Mouse (Mus musculus): Measurements from ENCODE around the gene Il4i1. TPM values are rescaled to one million over a fixed set of nuclear protein-coding genes. Genes with fewer than 3 reads are reported as not detected.
"Not testable (repeated sequence)": the region's sequence is repeated elsewhere in the genome, so short reads cannot be mapped to it uniquely, and the experiment has no call there.

The Il4i1 gene
- total RNA-seq, 2 experiments from 2014 or later = 2.6 to 3.3 TPM

DNA sequence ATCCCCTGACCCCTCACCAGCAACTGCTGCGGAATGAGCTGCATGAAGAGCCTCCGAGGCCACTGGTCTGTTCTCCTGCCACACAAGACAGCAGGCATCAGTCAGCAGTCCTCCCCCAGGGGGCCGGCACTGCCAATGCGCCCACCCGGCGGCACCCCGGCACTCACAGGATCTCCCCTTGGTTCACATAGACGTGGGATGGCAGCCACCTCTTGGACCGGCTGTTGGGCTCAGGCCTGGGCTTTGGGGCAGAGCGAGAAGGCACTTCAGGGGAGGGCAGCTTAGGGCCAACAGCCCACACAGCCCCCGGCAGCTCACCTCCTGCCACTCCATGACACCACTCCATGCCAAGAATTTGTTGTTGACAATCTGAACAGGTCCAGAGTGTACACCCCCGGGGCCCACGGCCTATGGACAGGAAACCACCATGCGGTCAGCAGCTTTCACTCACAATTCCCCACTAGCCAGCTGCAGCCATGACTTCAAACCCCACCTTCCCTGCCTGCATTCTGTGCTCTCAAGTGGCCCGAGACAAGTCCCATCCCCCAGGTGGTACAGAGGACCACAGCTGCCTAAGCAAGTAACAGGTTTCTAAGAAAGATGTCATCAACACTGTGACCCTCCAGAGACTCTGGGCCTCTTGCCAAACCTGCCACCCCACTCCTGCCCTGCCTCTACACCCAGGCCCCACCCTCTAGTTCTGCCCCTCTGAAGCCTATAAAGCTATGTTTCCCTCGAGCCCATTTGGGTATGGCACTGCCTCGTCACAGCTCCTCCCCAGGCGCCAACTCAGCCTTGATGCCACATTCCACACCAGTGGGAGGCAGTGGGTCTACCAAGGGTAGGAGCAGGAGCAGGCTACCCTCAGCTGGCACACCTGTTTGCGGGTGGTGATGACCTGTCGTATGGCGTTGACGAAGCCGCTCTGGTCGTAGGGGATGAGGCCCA lies 48.7 kb downstream of the Il4i1 start:
- Histone ChIP-seq H3K27ac (peak overlapping the region; percentile 99), H3K4me3 (no peak overlapping the region)
- no peak for DNase-seq (ENCODE audit: low spot score in 2 of 2)
- no peak for TF ChIP-seq CTCF (conservative IDR thresholded peaks at IDR 0.05)

DNA sequence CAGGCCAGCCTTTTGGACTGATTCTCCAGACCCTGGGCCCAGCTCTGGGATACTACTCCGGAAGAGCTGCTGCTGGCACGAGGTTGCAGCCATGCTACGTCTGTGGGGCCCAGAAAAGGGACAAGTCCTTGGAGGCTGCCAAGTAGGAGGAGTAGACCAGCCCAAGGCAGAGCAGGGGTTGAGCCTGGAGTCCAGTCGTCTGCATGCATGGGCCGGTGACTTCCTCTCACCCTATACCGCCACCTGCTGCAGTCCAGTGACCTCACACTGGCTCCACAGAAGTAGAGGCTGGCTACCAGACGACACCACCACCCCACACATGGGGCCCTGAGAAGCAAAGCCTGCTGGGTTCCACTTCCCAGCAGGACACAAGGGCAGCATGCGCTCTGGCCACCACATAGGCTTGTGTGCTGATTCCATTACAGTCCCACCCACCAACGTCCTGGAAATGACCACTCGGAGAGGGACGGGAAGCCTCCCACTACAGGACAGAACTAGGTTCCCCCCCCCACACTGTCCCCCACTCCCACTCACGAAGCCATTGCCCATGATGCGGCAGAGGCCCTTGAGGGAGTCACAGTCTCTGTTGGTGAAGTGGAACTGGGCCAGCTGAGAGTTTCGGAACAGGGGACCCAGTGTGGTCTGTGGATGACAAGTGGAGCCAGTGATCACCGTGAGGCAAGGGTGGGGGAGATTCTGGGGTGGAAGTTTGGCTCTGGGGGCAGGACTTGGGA lies 50.3 kb downstream of the Il4i1 start:
- peak overlapping the region; percentile 99 for H3K27ac ChIP-seq
- peak; percentile 18; the same call in 1 of the 2 replicates for TF ChIP-seq CTCF (conservative IDR thresholded peaks at IDR 0.05)
- no peak for DNase-seq (ENCODE audit: low spot score in 2 of 2)
- peak overlapping the region; percentile 75; the same call in 1 of the 2 replicates for H3K4me3 ChIP-seq

GRCm38 (mm10) chr7:44867010-44867702 lies 51.0 kb downstream of the Il4i1 start:
- TF ChIP-seq CTCF (conservative IDR thresholded peaks at IDR 0.05) = no peak
- DNase-seq (ENCODE audit: low spot score in 2 of 2) = no peak
- H3K4me3 ChIP-seq = peak overlapping the region; percentile 75
- H3K27ac ChIP-seq = peak overlapping the region; percentile 99

DNA sequence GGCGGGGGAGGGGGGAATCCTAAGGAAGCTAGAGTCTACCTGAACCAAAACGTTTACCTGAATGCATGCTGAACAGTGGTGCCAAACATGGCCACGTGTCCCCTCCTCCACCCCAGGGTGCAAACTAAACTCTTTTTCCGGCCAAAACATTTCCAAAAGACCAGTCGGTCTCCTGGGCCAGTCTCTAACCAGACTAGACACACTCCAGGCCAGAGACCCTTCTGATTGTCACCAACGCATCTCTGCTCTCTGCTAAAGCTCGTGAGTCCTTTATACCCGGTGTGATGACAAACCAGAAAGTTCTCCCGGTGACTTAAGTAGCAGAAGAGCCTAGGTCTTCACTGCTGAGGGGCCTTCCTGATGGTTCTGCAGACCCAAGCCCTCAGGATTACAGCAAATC lies 51.6 kb downstream of the Il4i1 start:
- DNase-seq (ENCODE audit: low spot score in 2 of 2) = no peak
- TF ChIP-seq CTCF (conservative IDR thresholded peaks at IDR 0.05) = no peak
- Histone ChIP-seq H3K4me3 (peak overlapping the region; percentile 75), H3K27ac (peak overlapping the region; percentile 99; the same call in 1 of the 2 replicates)

- DNase-seq (ENCODE audit: low spot score in 2 of 2) = no peak
- TF ChIP-seq CTCF (conservative IDR thresholded peaks at IDR 0.05) = no peak
- Histone ChIP-seq H3K4me3 (peak overlapping the region; percentile 75), H3K27ac (peak overlapping the region; percentile 99)
These were observed 52.3 kb downstream of the Il4i1 start for GRCm38 (mm10) chr7:44868465-44868864.

- peak overlapping the region; percentile 75 for H3K4me3 ChIP-seq
- H3K27ac ChIP-seq = peak overlapping the region; percentile 99
- DNase-seq (ENCODE audit: low spot score in 2 of 2) = no peak
- TF ChIP-seq CTCF (conservative IDR thresholded peaks at IDR 0.05) = peak; percentile 21; the same call in 1 of the 2 replicates
These were observed 52.9 kb downstream of the Il4i1 start for GRCm38 (mm10) chr7:44868919-44869696.

- peak; percentile 93 to 99 for DNase-seq (ENCODE audit: low spot score in 2 of 2)
- Histone ChIP-seq H3K4me3 (peak within 1 kb of the TSS; percentile 75), H3K27ac (peak within 1 kb of the TSS; percentile 99)
- TF ChIP-seq CTCF (conservative IDR thresholded peaks at IDR 0.05) = peak; percentile 21; the same call in 1 of the 2 replicates
These were observed 53.7 kb downstream of the Il4i1 start, which contains the start of gene Ptov1 for GRCm38 (mm10) chr7:44869697-44870528. Gene Ptov1 (minus strand): TSS chr7:44869788.

DNA sequence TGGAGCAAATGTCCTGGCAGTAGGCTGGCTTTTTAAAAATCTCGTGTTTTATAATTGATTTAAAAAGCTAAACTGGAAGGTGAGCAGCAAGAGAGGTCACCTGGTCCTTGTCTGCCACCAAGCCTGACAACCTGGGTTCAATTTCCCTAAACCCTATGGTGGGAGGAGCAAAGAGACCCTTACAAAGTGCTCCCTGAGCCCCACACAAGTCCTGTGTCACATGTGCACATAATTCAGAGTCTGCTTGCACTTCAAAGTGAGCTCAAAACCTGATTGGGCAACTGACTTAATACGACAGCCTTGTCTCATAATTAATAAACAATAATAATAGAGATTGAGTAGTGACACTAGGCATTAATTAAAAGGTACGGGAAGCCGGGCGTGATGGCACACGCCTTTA lies 54.4 kb downstream of the Il4i1 start:
- TF ChIP-seq CTCF (conservative IDR thresholded peaks at IDR 0.05) = no peak
- Histone ChIP-seq H3K27ac (peak overlapping the region; percentile 99), H3K4me3 (peak overlapping the region; percentile 75)
- DNase-seq (ENCODE audit: low spot score in 2 of 2) = no peak

DNA sequence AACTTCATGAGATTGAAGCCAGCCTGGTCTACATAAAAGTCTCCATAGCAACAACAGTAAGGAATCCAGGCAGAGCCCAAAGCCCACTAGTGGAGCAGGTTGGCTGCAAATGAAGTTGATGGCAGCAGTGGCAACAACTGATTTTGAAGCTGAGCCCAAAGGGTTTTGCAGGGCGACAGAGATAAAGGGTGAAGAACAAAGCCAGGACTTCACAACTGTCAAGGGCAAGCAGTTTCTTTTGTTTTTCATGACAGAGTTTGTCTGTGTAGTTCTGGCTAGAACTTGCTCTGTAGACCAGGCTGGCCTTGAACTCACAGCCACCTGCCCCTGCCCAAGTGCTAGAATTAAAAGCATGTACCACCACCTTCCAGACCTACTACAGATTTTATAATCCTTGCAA lies 55.0 kb downstream of the Il4i1 start:
- no peak for DNase-seq (ENCODE audit: low spot score in 2 of 2)
- TF ChIP-seq CTCF (conservative IDR thresholded peaks at IDR 0.05) = no peak

DNA sequence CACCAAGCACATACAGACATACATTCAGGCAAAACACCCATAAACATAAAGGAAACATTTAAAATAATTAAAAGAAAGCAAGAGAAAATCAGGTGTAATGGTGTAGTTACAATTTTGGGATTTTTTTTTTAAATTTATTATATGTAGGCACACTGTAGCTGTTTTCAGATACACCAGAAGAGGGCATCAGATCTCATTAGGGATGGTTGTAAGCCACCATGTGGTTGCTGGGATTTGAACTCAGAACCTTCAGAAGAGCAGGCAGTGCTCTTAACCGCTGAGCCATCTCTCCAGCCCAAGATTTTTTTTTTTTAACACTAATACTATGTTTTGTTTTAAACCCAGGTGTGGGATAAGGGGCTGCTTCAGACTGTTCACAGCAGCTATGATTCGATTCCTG lies 55.6 kb downstream of the Il4i1 start:
- H3K27ac ChIP-seq; DNase-seq (ENCODE audit: low spot score in 2 of 2); H3K4me3 ChIP-seq: not testable (repeated sequence)
- TF ChIP-seq CTCF (conservative IDR thresholded peaks at IDR 0.05) = peak; percentile 69

More for the DNA sequence above, 55.0 kb downstream of the Il4i1 start:
- H3K4me3 ChIP-seq = no peak overlapping the region
- H3K27ac ChIP-seq = no peak overlapping the region

DNA sequence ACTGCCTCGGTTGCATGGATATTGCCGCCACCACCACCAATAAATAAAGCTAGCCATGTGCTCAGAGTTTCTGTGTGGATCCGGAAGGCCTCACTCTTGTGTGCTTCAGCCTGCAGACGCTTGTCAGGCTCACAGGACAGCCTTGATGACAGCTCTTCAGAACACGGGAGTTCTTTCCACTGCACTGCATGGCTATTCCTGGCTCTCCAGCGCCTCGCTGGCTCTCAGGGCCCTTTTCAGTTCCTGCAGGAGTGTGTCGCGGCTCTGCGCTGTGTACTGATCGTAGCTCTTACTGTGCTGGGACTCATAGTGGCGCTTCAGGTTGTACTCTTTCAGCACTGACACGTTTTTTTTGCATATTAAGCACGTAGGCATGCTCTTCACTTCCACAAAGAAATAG lies 61.6 kb downstream of the Il4i1 start:
- TF ChIP-seq CTCF (conservative IDR thresholded peaks at IDR 0.05) = no peak
- Histone ChIP-seq H3K4me3 (no peak overlapping the region), H3K27ac (no peak overlapping the region)
- no peak for DNase-seq (ENCODE audit: low spot score in 2 of 2)

Measured in layer of hippocampus, adult 2 months (tissue).